ENCODE assay signal across 9 mouse cellular contexts in the genomic region with DNA sequence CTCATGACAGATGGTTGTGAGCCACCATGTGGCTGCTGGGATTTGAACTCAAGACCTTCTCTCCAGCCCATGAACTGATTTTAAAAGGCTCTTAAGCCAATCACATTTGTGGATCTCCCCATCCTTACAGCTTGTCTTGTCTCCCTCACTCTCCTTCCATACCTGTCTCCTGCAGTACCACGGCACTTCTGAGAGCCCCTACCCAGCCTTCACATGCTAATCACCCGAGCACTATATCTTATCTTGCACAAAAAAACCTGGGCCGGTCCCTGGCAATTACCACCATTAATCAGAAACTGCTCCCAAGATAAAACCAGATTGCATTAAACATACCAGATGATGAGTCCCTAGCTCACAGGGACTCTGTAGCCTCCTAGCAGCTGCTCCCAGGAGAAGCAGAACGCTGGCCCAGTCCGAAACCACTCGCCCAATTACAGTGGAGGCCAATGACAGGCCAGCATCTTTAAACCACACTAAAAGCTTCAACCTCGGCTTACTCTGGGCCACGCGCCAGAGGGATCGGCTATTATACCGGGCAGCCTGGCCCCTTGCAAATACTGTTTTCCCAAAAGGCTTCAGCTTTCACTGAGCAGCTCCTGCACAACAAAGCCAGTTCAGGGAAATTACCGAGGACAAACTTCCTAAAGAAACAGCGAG.
A peak's percentile ranks its signal among the peaks of the same experiment; 100 is the strongest.
DNase-seq lines count a peak whose midpoint lies in the region; ATAC-seq and TF ChIP-seq lines count a peak whose summit lies in the region.
"Had no signal": no experiment of that assay in that cellular context is flagged by ENCODE, and none has a peak within 500 bp of the region (broad histone marks: within the 10 kb centered on the region; RNA-seq: fewer than 3 reads in every experiment).

No protein-coding gene starts in this region.

- TF ChIP-seq POLR2A in kidney, adult 2 months (IDR thresholded peaks at IDR 0.05; ENCODE audit: low read depth, low read length): no peak

- H3K9me3 ChIP-seq in liver, embryonic 11.5 days (ENCODE audit: control insufficient read depth, low read length): no peaks in the 10 kb centered on the region
- H3K9me3 ChIP-seq in embryonic facial prominence, embryonic 14.5 days (ENCODE audit: control insufficient read depth, low read length): no peaks in the 10 kb centered on the region
- H3K9me3 ChIP-seq in limb, embryonic 12.5 days: no peaks in the 10 kb centered on the region

- no peak overlapping the region for H3K4me2 ChIP-seq in liver, embryonic 11.5 days
- peak overlapping the region; percentile 21 for H3K4me2 ChIP-seq in embryonic facial prominence, embryonic 14.5 days (ENCODE audit: low read depth, low read length)
- H3K4me2 ChIP-seq in limb, embryonic 12.5 days: peak overlapping the region; percentile 33

- H3K4me1 ChIP-seq in liver, embryonic 11.5 days (replicated peaks; ENCODE audit: control insufficient read depth, insufficient read depth, low read length): peaks cover 5% of the 10 kb centered on the region
- H3K4me1 ChIP-seq in embryonic facial prominence, embryonic 14.5 days (ENCODE audit: control insufficient read depth, insufficient read depth, low read length): peaks cover 49% of the 10 kb centered on the region
- peaks cover 6% of the 10 kb centered on the region; the same call in 1 of the 2 replicates for H3K4me1 ChIP-seq in kidney, adult 2 months (ENCODE audit: control insufficient read depth, insufficient read depth, low read length)
- H3K4me1 ChIP-seq in limb, embryonic 12.5 days (replicated peaks): peaks cover 51% of the 10 kb centered on the region

- 53% methylated on average over 13 of the region's 13 CpGs for WGBS in liver, embryonic 11.5 days
- 13% methylated on average over 13 of the region's 13 CpGs for WGBS in embryonic facial prominence, embryonic 14.5 days
- WGBS in kidney, adult 2 months: 34% methylated on average over 13 of the region's 13 CpGs
- 12% methylated on average over 13 of the region's 13 CpGs for WGBS in limb, embryonic 12.5 days

- H3K27me3 ChIP-seq in liver, embryonic 11.5 days (replicated peaks; ENCODE audit: control insufficient read depth, insufficient read depth, low read length): no peaks in the 10 kb centered on the region
- H3K27me3 ChIP-seq in embryonic facial prominence, embryonic 14.5 days (replicated peaks; ENCODE audit: control insufficient read depth, insufficient read depth, low read length): no peaks in the 10 kb centered on the region
- H3K27me3 ChIP-seq in kidney, adult 2 months (replicated peaks; ENCODE audit: control insufficient read depth, insufficient read depth, low read length): no peaks in the 10 kb centered on the region
- no peaks in the 10 kb centered on the region for H3K27me3 ChIP-seq in limb, embryonic 12.5 days
- H3K27me3 ChIP-seq: CH12.LX had no signal

- no peak overlapping the region for H3K27ac ChIP-seq in liver, embryonic 11.5 days (ENCODE audit: low read depth, low read length)
- H3K27ac ChIP-seq in embryonic facial prominence, embryonic 14.5 days (replicated peaks; ENCODE audit: low read depth, low read length): peak overlapping the region; percentile 50; the same call in 1 of the 2 replicates
- no peak overlapping the region for H3K27ac ChIP-seq in kidney, adult 2 months (ENCODE audit: insufficient read depth, low read depth, low read length)
- H3K27ac ChIP-seq in limb, embryonic 12.5 days: peak overlapping the region; percentile 35; the same call in 1 of the 2 replicates

- no peak for DNase-seq in liver, embryonic 11.5 days (ENCODE audit: low spot score)
- no peak for DNase-seq in liver
- peak; percentile 92 for DNase-seq in embryonic facial prominence, embryonic 14.5 days (ENCODE audit: low spot score)
- peak; percentile 34 to 54 for DNase-seq in heart, adult 9 months (ENCODE audit: low spot score in 2 of 2)
- peak; percentile 76 for DNase-seq in kidney, adult 2 months
- DNase-seq in ovary, postnatal 36 days (ENCODE audit: low spot score): peak; percentile 68
- no peak for DNase-seq in spleen, postnatal 36 days (ENCODE audit: low spot score in 2 of 2)

- no peak overlapping the region for H3K9ac ChIP-seq in liver, embryonic 11.5 days (ENCODE audit: low read depth, low read length)
- H3K9ac ChIP-seq in embryonic facial prominence, embryonic 14.5 days (ENCODE audit: low read depth, low read length): no peak overlapping the region
- H3K9ac ChIP-seq in limb, embryonic 12.5 days (replicated peaks): no peak overlapping the region

- H3K4me3 ChIP-seq in liver, embryonic 11.5 days (ENCODE audit: low read depth, low read length): no peak overlapping the region
- no peak overlapping the region for H3K4me3 ChIP-seq in embryonic facial prominence, embryonic 14.5 days (ENCODE audit: low read depth, low read length)
- no peak overlapping the region for H3K4me3 ChIP-seq in kidney, adult 2 months (ENCODE audit: insufficient read depth, low read depth, low read length)
- H3K4me3 ChIP-seq in limb, embryonic 12.5 days (replicated peaks): no peak overlapping the region

- H3K36me3 ChIP-seq in liver, embryonic 11.5 days (ENCODE audit: control insufficient read depth, insufficient read depth, low read length): no peaks in the 10 kb centered on the region
- H3K36me3 ChIP-seq in embryonic facial prominence, embryonic 14.5 days (ENCODE audit: control insufficient read depth, insufficient read depth, low read length): no peaks in the 10 kb centered on the region
- no peaks in the 10 kb centered on the region for H3K36me3 ChIP-seq in kidney, adult 2 months (ENCODE audit: control insufficient read depth, insufficient read depth, low read length)
- no peaks in the 10 kb centered on the region for H3K36me3 ChIP-seq in limb, embryonic 12.5 days

- TF ChIP-seq CTCF in kidney, adult 2 months (conservative IDR thresholded peaks at IDR 0.05; ENCODE audit: insufficient read depth, insufficient read length, low read depth, low read length): no peak

- peak; percentile 18; the same call in 1 of the 2 replicates for ATAC-seq in liver, embryonic 11.5 days (replicated peaks; ENCODE audit: low FRiP score)
- ATAC-seq in embryonic facial prominence, embryonic 14.5 days (ENCODE audit: low read depth): peak; percentile 87
- peak; percentile 74 for ATAC-seq in limb, embryonic 12.5 days (ENCODE audit: insufficient number of reproducible peaks, insufficient read depth, low FRiP score, low TSS enrichment, low read depth)

Comparison
In these comparisons a context has a peak if more than half of its experiments do, and no peak if none do; other contexts are left out.
1. ATAC-seq: peak in every context shown above with its lines; median percentile 87 in embryonic facial prominence, embryonic 14.5 days; 74 in limb, embryonic 12.5 days; 18 in liver, embryonic 11.5 days.
2. DNase-seq: peak in embryonic facial prominence, embryonic 14.5 days (single experiment), heart, adult 9 months (2 of 2), kidney, adult 2 months (single experiment) and ovary, postnatal 36 days (single experiment); none in liver, embryonic 11.5 days (single experiment), liver (single experiment) and spleen, postnatal 36 days (0 of 2).
3. H3K27ac ChIP-seq: peak in embryonic facial prominence, embryonic 14.5 days (single experiment) and limb, embryonic 12.5 days (single experiment); none in liver, embryonic 11.5 days (single experiment) and kidney, adult 2 months (single experiment).